Mouse (Mus musculus): Measurements from ENCODE around the gene Nemp1. TPM values are rescaled to one million over a fixed set of nuclear protein-coding genes. Genes with fewer than 3 reads are reported as not detected.
"Not testable (repeated sequence)": the region's sequence is repeated elsewhere in the genome, so short reads cannot be mapped to it uniquely, and the experiment has no call there.

Gene Nemp1
- total RNA-seq, 2 experiments from 2014 or later: 17.5 to 18.4 TPM

DNA sequence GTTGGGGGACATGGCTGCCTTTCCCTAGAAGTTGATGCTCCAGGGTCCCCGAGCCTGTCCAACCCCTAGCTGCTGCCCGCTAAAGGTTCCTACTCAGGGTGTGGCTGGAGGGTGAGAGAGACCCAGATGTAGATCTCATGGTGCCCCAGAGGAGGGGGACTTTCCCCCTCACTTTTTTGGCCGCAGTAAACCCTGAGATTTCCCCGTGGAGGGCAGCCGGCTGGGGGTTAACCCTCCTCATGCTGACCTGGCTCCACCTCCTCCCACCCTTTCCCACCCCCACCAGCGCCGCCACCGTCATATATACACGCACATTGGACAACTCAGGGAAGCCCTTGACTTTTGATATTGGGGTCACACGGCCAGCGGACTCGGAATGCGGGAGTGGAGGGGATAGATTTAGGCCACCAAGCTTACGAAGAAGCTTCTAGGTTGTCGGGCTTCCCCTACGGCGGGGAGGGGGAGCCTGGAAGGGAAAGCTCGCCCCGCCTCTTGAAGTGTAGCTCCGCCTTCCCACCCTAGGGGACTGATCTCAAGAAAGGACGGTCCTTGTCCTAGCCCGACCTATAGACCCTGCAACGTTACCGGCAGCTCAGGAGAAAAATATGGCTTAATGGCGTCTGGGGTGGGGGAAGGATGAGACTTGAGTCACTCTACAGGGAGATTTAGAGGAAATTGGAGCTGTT is 23.0 kb upstream of the Nemp1 start:
- ATAC-seq (ENCODE audit: poor library complexity, severe bottlenecking): peak; percentile 54

DNA sequence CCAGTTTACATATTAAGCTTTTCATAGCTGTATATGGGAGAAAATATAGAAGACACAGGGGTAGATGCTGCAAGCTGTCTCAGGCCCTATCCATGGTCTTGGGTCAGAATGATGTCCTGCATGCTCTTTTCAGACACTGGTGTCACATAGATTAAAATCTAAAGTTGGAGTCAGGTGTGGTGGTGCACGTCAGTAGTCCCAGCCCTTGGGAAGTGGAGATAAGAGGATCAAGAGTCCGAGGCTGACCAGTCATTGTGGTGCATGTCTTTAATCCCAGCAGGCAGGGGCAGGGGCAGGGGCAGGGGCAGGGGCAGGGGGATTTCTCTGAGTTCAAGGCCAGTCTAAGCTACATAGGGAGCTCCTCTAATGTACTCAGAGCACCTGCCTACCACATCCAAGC is 20.9 kb upstream of the Nemp1 start:
- ATAC-seq (ENCODE audit: poor library complexity, severe bottlenecking): no peak

DNA sequence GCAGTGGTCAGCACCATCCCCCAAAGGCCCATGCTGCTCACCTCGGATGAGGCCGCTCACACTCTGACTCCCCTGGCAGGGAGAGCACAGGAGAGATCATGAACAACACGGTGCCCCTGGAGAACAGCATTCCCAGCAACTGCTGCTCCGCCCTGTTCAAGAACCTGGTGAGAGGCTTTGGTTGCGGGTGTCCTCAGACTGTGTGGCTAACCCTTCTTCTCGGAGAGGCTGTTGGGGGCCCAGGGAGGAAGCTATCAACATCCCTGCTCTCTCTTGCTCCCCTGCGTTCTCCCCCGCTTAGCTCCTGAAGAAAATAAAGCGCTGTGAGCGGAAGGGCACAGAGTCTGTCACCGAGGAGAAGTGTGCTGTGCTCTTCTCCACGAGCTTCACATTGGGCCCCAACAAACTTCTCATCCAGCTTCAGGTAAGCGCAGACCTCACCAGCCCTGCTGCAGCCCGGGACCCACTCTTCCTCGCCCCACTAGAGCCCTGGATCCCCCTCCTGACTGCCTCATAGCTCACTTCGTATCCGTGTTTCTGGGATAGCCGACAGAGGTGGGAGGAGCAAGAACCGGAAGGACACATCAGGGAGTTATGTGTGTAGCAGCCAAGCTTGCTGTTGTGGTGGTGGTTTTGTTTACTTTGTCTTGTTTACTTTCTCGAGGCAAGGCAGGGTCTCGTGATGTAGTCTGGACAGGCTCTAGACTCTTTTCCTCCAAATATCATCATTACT is 13.6 kb upstream of the Nemp1 start:
- no peak for ATAC-seq (ENCODE audit: poor library complexity, severe bottlenecking)

DNA sequence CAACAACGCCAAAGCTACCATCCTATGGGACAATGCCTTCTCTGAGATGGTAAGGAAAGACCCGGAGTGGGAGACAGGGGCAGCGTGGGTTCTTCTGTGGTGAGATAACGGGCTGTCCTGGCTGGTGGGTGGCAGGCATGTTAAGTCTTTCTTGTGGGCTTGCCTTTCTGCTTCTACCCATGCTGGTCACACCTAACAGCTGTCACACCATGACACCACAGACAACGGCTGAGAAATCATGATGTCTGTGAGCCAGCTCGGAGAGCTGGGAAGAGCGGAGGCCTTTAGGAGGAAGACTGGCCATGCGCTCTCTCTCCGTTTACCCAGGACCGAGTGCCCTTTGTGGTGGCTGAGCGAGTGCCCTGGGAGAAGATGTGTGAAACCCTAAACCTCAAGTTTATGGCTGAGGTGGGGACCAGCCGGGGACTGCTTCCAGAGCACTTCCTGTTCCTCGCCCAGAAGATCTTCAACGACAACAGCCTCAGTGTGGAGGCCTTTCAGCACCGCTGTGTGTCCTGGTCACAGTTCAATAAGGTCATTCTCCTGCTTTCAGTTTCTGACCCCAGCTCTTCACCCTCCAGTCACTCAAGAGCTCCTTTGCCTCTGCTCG is 11.6 kb upstream of the Nemp1 start:
- ATAC-seq (ENCODE audit: poor library complexity, severe bottlenecking): peak; percentile 62

DNA sequence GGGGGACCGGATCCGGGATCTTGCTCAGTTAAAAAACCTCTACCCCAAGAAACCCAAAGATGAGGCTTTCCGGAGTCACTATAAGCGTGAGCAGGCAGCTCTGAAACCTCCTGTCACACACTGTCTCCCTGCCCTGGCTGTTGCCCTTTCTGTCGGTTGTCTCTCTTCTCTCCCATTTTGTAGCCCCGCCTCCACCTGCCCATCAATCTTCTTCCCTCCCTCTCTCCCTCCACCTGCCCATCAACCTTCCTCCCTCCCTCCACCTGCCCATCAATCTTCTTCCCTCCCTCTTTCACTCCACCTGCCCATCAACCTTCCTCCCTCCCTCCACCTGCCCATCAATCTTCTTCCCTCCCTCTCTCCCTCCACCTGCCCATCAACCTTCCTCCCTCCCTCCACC is 9.1 kb upstream of the Nemp1 start:
- ATAC-seq (ENCODE audit: poor library complexity, severe bottlenecking): not testable (repeated sequence)

DNA sequence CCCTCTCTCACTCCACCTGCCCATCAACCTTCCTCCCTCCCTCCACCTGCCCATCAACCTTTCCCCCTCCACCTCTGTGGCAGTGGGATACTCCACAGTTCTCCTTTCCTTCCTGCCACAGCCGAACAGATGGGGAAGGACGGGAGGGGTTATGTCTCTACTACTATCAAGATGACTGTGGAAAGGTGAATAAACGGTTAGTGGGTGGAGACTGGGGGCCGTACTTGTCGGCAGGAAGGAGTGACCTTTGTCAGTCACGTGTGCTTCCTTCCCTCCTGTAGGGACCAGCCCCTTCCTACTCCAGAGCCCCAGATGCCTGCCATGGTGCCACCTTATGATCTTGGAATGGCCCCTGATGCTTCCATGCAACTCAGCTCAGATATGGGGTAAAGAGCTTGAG is 8.6 kb upstream of the Nemp1 start:
- no peak for ATAC-seq (ENCODE audit: poor library complexity, severe bottlenecking)

DNA sequence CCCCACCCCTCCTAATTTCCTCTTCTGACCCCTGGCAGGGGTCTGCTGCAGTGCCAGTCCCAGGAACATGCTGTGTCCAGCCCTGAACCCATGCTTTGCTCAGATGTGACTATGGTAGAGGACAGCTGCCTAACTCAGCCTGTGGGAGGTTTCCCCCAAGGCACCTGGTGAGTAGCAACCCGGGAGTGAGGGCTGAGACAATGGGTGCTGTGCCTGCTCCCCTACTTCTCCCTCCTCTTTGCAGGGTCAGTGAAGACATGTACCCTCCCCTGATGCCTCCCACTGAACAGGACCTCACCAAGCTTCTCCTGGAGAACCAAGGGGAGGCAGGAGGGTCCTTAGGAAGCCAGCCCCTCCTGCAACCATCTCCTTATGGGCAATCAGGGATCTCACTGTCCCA is 7.2 kb upstream of the Nemp1 start:
- no peak for ATAC-seq (ENCODE audit: poor library complexity, severe bottlenecking)

DNA sequence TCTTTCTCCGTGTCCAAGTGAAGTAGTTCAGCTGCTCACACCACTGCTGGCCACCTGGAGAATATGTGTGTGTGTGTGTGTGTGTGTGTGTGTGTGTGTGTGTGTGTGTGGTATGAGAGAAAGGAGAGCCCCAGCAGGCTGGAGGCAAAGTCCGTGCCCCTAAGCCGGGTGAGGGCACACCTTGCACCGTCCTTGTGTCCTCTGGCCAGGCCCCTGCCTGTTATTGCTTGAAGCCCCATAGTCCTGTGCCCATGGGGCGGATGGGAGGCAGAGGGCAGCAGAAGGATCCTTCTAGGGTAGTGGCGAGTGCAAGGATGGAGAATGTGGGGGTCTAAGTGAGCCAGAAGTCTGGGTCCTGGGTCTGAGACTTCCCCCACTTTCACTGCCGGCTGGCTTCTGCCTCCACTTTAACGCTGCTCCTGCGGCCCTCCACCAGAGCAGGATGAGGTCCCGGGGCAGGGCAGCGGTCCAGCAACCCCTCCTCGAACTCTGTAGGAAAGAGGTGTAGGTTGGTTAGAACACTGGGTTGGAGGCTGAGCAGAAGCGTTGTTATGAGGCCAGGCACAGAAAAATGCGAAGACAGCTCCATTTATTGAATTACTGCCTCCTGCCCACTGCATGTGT is 5.3 kb upstream of the Nemp1 start:
- no peak for ATAC-seq (ENCODE audit: poor library complexity, severe bottlenecking)

DNA sequence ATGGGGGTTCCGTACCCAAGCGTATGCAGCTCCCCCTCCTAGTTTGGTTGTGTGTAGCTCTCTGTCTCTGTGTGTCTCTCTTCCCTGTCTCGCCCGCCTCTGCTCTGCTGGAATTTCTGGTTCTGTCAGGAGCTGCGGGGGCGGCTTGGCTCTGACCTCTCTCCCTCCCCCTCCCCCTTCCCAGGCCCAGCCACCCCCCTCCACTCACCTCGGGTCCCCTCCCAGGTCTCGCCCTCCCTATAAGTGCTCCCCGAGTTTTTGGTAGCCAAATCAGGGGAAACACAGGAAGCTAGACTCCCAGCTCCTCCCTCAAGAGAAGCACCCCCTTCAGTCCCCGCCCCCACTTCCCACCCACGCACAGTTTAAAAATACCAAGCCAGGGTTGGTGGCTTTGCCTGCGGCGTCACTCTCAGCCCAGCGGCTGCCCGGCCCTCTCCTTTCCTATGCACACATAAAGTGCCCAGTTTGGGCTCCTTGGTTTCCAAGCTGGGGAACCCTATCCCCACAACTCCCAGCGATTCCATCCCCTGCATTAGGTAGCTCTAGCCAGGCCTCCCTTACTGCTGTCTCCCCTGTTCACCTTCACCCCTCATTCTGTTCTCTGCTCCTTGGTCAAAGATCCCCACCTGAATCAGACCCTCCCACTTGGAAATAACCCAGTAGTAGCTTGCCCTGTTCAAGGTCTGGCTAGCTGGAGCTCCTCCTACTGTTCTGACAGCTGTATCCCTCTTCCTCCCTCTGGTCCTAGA is 4.6 kb upstream of the Nemp1 start:
- peak; percentile 24 for ATAC-seq (ENCODE audit: poor library complexity, severe bottlenecking)

DNA sequence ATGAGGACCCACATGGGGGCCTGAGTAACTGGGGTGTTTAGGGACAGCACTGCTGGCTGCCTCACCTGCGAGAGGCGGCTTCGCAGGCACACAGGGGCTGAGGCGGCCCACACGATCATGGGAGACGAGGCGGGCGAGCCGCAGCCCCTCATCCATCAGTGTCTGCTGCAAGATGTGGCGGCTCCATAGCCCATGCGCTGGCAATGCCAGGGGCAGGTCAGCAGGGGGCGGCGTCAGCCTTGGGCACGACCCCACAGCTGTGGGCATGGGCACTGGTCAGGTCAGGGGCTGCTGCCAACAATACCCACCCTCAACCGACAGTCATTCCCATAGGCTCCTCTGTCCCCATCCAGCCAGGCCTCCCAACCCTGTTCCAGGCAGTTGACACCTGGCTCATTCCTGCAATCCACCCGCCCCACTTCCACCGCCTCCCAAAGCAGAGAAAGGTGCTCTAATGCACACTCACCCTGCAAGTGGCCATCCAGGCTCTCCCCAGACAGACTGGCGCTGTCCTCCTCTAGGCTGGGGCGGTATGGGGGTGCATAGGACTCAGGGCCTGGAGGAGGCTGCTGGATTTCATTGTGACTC is 3.9 kb upstream of the Nemp1 start:
- ATAC-seq (ENCODE audit: poor library complexity, severe bottlenecking): no peak

DNA sequence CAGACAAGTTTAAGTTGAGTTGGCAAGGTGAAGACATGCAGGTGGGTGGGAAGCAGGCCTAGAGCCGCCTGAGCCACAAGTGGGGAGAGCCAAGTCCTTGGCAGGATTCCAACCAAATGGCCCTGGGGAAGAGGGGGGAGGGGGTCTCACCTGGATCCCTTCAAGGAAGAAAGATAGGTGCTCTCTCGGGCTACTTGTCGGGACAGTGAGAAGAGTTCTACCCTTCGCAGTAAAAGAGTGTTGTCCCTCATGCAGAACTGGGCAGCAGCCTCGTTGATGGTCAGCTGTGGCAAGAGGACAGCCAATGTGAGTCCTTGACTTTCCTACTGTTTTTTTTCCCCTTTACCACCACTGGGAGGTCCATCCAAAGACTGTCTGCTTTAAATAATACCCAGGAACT is 3.1 kb upstream of the Nemp1 start:
- no peak for ATAC-seq (ENCODE audit: poor library complexity, severe bottlenecking)

DNA sequence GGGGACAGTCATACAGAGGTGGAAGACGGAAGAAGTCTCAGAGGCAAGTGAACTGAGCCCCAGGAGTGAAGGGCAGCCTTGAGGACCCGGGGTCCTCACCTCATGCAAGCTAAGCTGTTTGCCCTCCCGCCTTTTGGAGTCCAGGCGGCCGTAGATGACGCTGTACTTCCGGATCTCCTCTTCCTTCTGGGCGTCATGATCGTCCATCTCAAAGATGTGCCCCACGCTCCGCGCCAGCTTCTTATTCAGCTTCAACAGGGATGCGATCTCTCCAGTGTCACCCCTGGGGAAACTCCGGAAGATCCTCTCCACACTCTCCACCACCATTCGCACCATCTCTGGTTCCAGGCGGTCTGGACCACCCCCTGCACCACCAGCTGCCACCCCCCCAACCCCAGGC is 2.5 kb upstream of the Nemp1 start:
- no peak for ATAC-seq (ENCODE audit: poor library complexity, severe bottlenecking)

DNA sequence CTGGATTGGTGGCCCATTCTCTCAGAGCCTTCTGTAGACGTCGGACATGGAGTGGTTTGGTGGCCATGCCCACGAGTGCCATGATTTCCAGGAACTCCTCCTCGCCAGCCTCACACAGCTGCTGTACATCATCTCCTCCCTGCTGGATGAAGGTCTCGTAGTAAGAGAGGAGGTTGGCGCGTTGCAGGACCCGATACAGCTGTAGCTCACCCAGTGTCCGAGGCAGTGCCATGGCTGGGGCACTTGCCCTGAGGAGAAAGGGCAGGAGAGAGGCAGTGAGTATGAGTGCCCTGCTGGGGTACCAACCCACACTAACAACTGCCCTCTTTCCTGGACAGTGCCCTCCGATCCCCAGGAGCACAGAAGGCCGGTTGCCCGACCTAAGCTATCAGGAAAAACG is 1.8 kb upstream of the Nemp1 start:
- no peak for ATAC-seq (ENCODE audit: poor library complexity, severe bottlenecking)

DNA sequence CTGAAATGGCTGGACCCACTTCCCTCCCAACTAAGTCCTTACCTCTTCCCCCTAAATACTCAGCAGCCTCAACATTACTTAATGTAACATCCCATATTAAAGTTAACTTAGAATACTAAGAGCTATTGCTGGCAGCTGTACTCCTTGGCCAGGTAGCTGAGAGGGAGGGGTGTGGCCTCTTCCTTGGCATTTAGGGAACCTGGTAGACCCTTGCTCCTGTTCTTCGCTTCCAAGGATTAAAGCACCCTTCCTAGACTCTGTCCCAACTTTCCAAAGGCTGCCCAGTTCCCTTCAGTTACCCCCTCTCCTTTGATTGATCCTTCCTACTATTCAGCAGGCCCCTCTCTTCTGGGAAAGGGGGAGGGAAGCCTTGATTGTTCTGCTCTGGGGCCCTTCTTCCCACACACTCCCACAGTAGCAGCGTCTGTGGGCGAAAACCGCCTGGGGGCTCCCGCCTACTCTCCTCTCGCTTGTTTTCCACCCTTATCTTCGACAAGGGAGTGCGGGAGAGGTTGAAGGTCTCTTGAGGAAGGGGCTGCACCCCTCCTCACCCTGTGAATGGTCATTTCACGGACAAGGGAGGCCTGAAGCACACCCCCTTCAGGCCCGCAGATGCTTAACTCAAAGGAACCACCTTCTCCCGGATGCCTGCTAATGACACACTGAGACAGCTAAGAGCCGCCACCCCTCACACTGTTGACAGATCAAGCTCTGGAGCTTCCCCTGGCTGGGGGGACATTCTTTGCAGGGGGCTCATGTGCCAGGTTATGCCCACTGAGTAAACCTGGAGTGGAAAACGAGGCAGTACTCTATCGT is 1.1 kb upstream of the Nemp1 start:
- ATAC-seq (ENCODE audit: poor library complexity, severe bottlenecking): no peak

DNA sequence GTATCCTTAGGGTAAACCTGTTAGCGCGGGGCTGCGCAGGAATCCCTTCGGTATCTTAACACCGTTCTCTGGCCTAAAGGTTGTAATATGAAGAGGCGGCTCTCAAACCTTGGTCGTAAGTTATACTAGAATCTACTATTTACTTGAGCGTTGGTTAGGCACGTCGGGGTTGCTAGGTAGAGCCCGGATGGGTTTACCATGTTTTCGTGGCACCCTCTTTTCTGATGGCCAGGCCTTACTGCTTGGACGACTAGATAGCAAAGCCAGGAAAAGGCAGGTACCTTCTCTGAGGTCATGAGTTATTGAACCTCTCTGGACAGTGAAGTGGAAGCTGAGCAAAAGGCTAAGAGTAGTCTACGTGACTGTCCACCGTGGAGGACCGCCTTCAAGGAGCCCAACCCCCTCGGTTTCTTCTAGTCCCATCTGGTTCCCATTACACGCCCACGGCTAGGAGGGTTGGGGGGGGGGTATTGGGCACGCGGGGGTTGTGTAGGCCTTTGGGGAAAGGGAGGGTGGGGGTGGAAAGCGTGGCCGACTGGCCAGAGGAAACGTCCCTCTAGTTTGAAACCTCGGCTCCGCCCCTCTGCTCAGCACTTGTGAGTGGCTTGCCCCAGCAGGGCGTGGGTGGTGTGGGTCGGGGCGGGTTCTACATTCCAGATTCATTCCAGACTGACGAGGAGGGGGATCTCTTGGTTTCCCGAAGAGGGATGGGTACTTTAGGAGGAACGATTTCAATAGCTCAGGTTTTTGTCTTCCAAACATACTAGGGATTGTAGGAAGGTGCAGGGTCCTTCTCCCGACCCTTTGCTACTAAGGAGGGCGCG is 780 bp downstream of the Nemp1 start:
- peak; percentile 57 for ATAC-seq (ENCODE audit: poor library complexity, severe bottlenecking)

DNA sequence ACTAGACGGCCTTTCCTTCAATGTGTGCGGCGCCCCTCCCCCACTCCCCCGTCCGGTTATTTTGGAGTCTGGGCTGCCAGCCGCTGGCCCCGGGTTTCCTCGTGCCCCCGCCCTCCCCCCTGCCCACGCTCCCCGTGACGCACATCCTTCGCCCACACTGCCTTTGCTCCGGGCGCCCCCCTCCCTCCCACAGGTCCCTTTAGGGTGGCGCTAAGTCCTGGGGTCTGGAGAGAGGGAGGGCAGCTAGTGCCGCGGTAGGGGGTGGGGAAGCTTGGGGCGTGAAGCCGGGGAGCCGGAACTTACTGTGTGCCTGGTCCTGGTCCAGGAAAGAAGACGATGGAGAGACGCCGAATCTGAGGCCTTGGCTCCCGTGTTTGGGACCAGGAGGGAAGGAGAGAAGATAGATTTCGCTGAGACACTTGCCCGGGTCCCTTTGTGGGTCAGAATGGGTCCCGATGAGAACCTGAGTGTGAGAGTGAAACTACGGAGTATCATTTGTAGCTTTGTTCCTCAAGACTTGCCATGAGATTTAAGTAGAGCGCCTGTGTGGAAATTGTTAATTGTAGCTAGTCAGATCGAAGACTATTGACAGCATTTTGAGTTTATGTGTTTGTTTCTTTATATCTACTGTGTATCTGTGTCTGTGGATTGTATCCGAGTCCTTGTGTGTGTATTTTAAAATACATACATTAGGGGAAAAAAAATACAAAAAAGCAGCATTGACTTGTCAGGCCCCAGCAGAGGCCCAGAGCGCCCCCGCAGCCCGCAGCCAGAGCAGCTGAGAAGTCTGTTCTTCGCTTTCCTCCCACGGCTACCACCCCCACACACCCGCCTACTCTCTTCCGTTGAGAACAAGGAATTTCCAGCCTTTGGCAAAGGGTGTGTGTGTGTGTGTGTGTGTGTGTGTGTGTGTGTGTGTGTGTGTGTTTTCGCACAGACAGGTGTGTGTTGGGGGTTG is 1.7 kb downstream of the Nemp1 start, which contains the start of gene Nab2:
Nab2 (minus strand) TSS at position 476 of the 958 bp plus-strand sequence.
- peak; percentile 55 for ATAC-seq (ENCODE audit: poor library complexity, severe bottlenecking)

DNA sequence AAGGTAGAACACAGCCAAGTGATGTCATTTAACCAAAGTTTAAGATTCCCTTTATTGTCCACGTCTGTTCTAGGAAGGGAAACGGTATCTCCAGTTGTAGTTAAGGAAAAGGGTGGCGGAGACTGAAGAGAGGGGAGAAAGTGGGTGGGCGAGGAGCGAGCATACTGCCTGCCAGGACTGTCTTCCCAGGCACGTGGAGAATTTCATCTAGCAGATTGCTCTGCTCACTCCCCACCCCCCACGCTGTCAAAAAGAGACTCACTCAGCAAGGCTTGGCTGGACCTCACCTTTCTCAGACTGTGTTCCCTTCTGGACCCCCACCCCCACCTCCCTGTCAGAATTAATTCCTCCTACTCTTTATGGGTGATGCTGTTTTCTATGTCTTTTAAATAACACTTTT is 2.5 kb downstream of the Nemp1 start:
- no peak for ATAC-seq (ENCODE audit: poor library complexity, severe bottlenecking)

DNA sequence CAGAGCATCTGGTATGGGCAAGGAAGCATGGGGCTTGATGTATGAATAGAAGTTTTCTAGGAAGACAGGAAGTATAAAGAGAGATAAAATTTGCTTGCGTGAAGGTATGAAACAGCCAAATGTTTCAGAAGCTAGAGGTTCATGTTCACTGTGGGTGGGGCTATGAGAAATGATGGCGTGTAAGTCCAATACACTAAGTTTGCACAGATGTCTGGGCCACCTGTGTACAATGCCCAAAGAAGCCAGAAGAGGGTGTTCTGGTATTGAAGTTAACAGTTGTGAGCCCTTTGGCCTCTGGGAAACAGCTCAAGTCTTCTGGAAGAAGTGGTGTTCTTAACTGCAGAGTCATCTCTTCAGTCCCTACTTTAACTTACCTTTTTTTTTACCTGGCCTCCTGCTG is 3.5 kb downstream of the Nemp1 start:
- ATAC-seq (ENCODE audit: poor library complexity, severe bottlenecking): no peak
